Mouse (Mus musculus): ENCODE data around the gene Ikzf3. TPM values are rescaled to one million over a fixed set of nuclear protein-coding genes. Genes with fewer than 3 reads are reported as not detected.
A peak's percentile ranks its signal among the peaks of the same experiment; 100 is the strongest.

The Ikzf3 gene
- polyA plus RNA-seq, 1 experiment from 2014 or later: 0.73 TPM

GRCm38 (mm10) chr11:98443688-98444087, 102.1 kb downstream of the Ikzf3 start:
- H3K27ac ChIP-seq (ENCODE audit: low read depth, low read length): no peak overlapping the region
- no peaks in the 10 kb centered on the region for H3K36me3 ChIP-seq (ENCODE audit: control insufficient read depth, insufficient read depth, low read length)
- H3K27me3 ChIP-seq (ENCODE audit: control insufficient read depth, insufficient read depth, low read length): peaks cover 13% of the 10 kb centered on the region; the same call in 1 of the 2 replicates
- H3K4me3 ChIP-seq (ENCODE audit: low read length): no peak overlapping the region
- 91% methylated on average over 1 of the region's 1 CpGs for WGBS
- no peak overlapping the region for H3K9ac ChIP-seq (ENCODE audit: low read depth, low read length)
- no peak overlapping the region for H3K4me2 ChIP-seq (replicated peaks; ENCODE audit: low read depth, low read length)
- no peak for ATAC-seq (ENCODE audit: low FRiP score, low TSS enrichment)
- H3K9me3 ChIP-seq (ENCODE audit: control insufficient read depth, low read length): no peaks in the 10 kb centered on the region
- H3K4me1 ChIP-seq (ENCODE audit: control insufficient read depth, insufficient read depth, low read length): peaks cover 12% of the 10 kb centered on the region

GRCm38 (mm10) chr11:98438331-98439158, 107.3 kb downstream of the Ikzf3 start, which contains the start of gene Mien1:
Gene Mien1, minus strand, starts transcription at chr11:98438991.
- H3K27ac ChIP-seq (ENCODE audit: low read depth, low read length): 0 out of 2 replicates have a peak within 1 kb of the TSS, but pooled peaks have one; percentile 42
- ATAC-seq (ENCODE audit: low FRiP score, low TSS enrichment): peak; percentile 87
- no peaks in the 10 kb centered on the region for H3K27me3 ChIP-seq (ENCODE audit: control insufficient read depth, insufficient read depth, low read length)

GRCm38 (mm10) chr11:98437441-98437840, 108.4 kb downstream of the Ikzf3 start:
- Histone ChIP-seq H3K9me3 (ENCODE audit: control insufficient read depth, low read length) (no peaks in the 10 kb centered on the region), H3K4me2 (replicated peaks; ENCODE audit: low read depth, low read length) (no peak overlapping the region), H3K27me3 (ENCODE audit: control insufficient read depth, insufficient read depth, low read length) (no peaks in the 10 kb centered on the region), H3K9ac (ENCODE audit: low read depth, low read length) (no peak overlapping the region), H3K36me3 (ENCODE audit: control insufficient read depth, insufficient read depth, low read length) (peaks cover 45% of the 10 kb centered on the region), H3K27ac (ENCODE audit: low read depth, low read length) (no peak overlapping the region), H3K4me1 (ENCODE audit: control insufficient read depth, insufficient read depth, low read length) (0 out of 2 replicates have a peak, but pooled peaks cover 3% of the 10 kb centered on the region), H3K4me3 (ENCODE audit: low read length) (no peak overlapping the region)
- no peak for ATAC-seq (ENCODE audit: low FRiP score, low TSS enrichment)
- 83% methylated on average over 6 of the region's 6 CpGs for WGBS

More at GRCm38 (mm10) chr11:98438331-98439158, 107.3 kb downstream of the Ikzf3 start, which contains the start of gene Mien1:
- H3K4me1 ChIP-seq (ENCODE audit: control insufficient read depth, insufficient read depth, low read length): 0 out of 2 replicates have a peak, but pooled peaks cover 3% of the 10 kb centered on the region
- peaks cover 36% of the 10 kb centered on the region for H3K36me3 ChIP-seq (ENCODE audit: control insufficient read depth, insufficient read depth, low read length)
- whole genome bisulfite sequencing: 2% methylated on average over 43 of the region's 43 CpGs
- peak within 1 kb of the TSS; percentile 68 for H3K9ac ChIP-seq (ENCODE audit: low read depth, low read length)
- H3K4me2 ChIP-seq (replicated peaks; ENCODE audit: low read depth, low read length): peak within 1 kb of the TSS; percentile 82
- peak within 1 kb of the TSS; percentile 75 for H3K4me3 ChIP-seq (ENCODE audit: low read length)
- H3K9me3 ChIP-seq (ENCODE audit: control insufficient read depth, low read length): no peaks in the 10 kb centered on the region

- no peak for ATAC-seq (ENCODE audit: low FRiP score, low TSS enrichment)
- Histone ChIP-seq H3K4me2 (replicated peaks; ENCODE audit: low read depth, low read length) (no peak overlapping the region), H3K27me3 (ENCODE audit: control insufficient read depth, insufficient read depth, low read length) (no peaks in the 10 kb centered on the region), H3K27ac (ENCODE audit: low read depth, low read length) (no peak overlapping the region), H3K4me1 (ENCODE audit: control insufficient read depth, insufficient read depth, low read length) (0 out of 2 replicates have a peak, but pooled peaks cover 3% of the 10 kb centered on the region), H3K36me3 (ENCODE audit: control insufficient read depth, insufficient read depth, low read length) (peaks cover 57% of the 10 kb centered on the region), H3K9ac (ENCODE audit: low read depth, low read length) (no peak overlapping the region), H3K9me3 (ENCODE audit: control insufficient read depth, low read length) (no peaks in the 10 kb centered on the region), H3K4me3 (ENCODE audit: low read length) (no peak overlapping the region)
- 92% methylated on average over 9 of the region's 9 CpGs for WGBS
Observed at GRCm38 (mm10) chr11:98435723-98436122, 110.1 kb downstream of the Ikzf3 start.

- Histone ChIP-seq H3K4me1 (ENCODE audit: control insufficient read depth, insufficient read depth, low read length) (no peaks in the 10 kb centered on the region), H3K4me2 (replicated peaks; ENCODE audit: low read depth, low read length) (no peak overlapping the region), H3K27ac (ENCODE audit: low read depth, low read length) (no peak overlapping the region), H3K36me3 (ENCODE audit: control insufficient read depth, insufficient read depth, low read length) (peaks cover 91% of the 10 kb centered on the region), H3K4me3 (ENCODE audit: low read length) (no peak overlapping the region), H3K9ac (ENCODE audit: low read depth, low read length) (no peak overlapping the region), H3K27me3 (ENCODE audit: control insufficient read depth, insufficient read depth, low read length) (no peaks in the 10 kb centered on the region), H3K9me3 (ENCODE audit: control insufficient read depth, low read length) (no peaks in the 10 kb centered on the region)
- 80% methylated on average over 9 of the region's 9 CpGs for WGBS
- no peak for ATAC-seq (ENCODE audit: low FRiP score, low TSS enrichment)
Observed at GRCm38 (mm10) chr11:98431743-98432502, 113.9 kb downstream of the Ikzf3 start.

- 92% methylated on average over 5 of the region's 5 CpGs for WGBS
- Histone ChIP-seq H3K9me3 (ENCODE audit: control insufficient read depth, low read length) (no peaks in the 10 kb centered on the region), H3K9ac (ENCODE audit: low read depth, low read length) (no peak overlapping the region), H3K4me3 (ENCODE audit: low read length) (no peak overlapping the region), H3K36me3 (ENCODE audit: control insufficient read depth, insufficient read depth, low read length) (peaks cover 81% of the 10 kb centered on the region), H3K4me1 (ENCODE audit: control insufficient read depth, insufficient read depth, low read length) (no peaks in the 10 kb centered on the region), H3K27me3 (ENCODE audit: control insufficient read depth, insufficient read depth, low read length) (no peaks in the 10 kb centered on the region), H3K4me2 (replicated peaks; ENCODE audit: low read depth, low read length) (no peak overlapping the region), H3K27ac (ENCODE audit: low read depth, low read length) (no peak overlapping the region)
- ATAC-seq (ENCODE audit: low FRiP score, low TSS enrichment): no peak
Observed at GRCm38 (mm10) chr11:98428436-98428835, 117.4 kb downstream of the Ikzf3 start.

GRCm38 (mm10) chr11:98426592-98426991, 119.2 kb downstream of the Ikzf3 start:
- WGBS: 93% methylated on average over 7 of the region's 7 CpGs
- no peak for ATAC-seq (ENCODE audit: low FRiP score, low TSS enrichment)
- Histone ChIP-seq H3K27me3 (ENCODE audit: control insufficient read depth, insufficient read depth, low read length) (no peaks in the 10 kb centered on the region), H3K27ac (ENCODE audit: low read depth, low read length) (no peak overlapping the region), H3K4me2 (replicated peaks; ENCODE audit: low read depth, low read length) (no peak overlapping the region), H3K9me3 (ENCODE audit: control insufficient read depth, low read length) (no peaks in the 10 kb centered on the region), H3K4me3 (ENCODE audit: low read length) (no peak overlapping the region), H3K4me1 (ENCODE audit: control insufficient read depth, insufficient read depth, low read length) (no peaks in the 10 kb centered on the region), H3K9ac (ENCODE audit: low read depth, low read length) (no peak overlapping the region), H3K36me3 (ENCODE audit: control insufficient read depth, insufficient read depth, low read length) (peaks cover 84% of the 10 kb centered on the region)

- Histone ChIP-seq H3K27me3 (ENCODE audit: control insufficient read depth, insufficient read depth, low read length) (no peaks in the 10 kb centered on the region), H3K36me3 (ENCODE audit: control insufficient read depth, insufficient read depth, low read length) (peaks cover 39% of the 10 kb centered on the region), H3K9ac (ENCODE audit: low read depth, low read length) (peak overlapping the region; percentile 23; the same call in 1 of the 2 replicates), H3K9me3 (ENCODE audit: control insufficient read depth, low read length) (no peaks in the 10 kb centered on the region), H3K4me1 (ENCODE audit: control insufficient read depth, insufficient read depth, low read length) (peaks cover 8% of the 10 kb centered on the region), H3K4me3 (ENCODE audit: low read length) (no peak overlapping the region), H3K27ac (ENCODE audit: low read depth, low read length) (no peak overlapping the region), H3K4me2 (replicated peaks; ENCODE audit: low read depth, low read length) (no peak overlapping the region)
- 84% methylated on average over 10 of the region's 10 CpGs for WGBS
- ATAC-seq (ENCODE audit: low FRiP score, low TSS enrichment): no peak
Observed at GRCm38 (mm10) chr11:98418939-98419547, 126.8 kb downstream of the Ikzf3 start.

All from kidney, embryonic 14.5 days (tissue).